Mouse (Mus musculus) urinary bladder, adult 18-20 months (tissue): ENCODE measurements around the gene Slco2a1.
A peak's percentile ranks its signal among the peaks of the same experiment; 100 is the strongest.

Experiments
- DNase-seq, 2 experiments: peaks; one replicate each; pipeline ENCODE4 v3.0.0; 2022; ENCODE audit warnings: low spot score in 2 of 2, mixed read lengths in 2 of 2

Gene Slco2a1

GRCm38 (mm10) chr9:103036971-103037391, 48.5 kb downstream of the Slco2a1 start:
- no peak for DNase-seq

DNA sequence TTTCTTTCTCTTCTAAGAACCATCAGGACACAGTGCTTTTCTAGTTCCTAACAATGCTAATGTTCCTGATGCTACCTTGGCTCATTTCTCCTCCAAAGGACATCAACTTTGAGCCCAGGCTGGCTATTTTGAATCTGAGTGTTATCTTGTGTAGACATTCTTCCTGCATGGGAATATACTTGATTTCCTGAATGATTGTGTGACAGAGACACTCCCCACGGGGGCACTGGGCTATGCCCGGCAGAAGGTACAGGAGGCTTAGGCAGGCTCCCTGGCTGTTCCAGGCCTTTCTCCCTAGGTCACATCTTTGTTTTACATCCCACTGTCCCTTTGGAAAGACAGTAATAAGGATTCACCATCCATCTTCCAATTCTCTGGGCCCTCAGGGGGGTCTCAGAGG, 49.8 kb downstream of the Slco2a1 start:
- DNase-seq = no peak

GRCm38 (mm10) chr9:103038705-103039104, 50.2 kb downstream of the Slco2a1 start:
- DNase-seq = no peak

GRCm38 (mm10) chr9:103040581-103040980, 52.1 kb downstream of the Slco2a1 start:
- no peak for DNase-seq

GRCm38 (mm10) chr9:103045406-103045805, 56.9 kb downstream of the Slco2a1 start:
- no peak for DNase-seq

- no peak for DNase-seq
Measured at GRCm38 (mm10) chr9:103049049-103049511, 60.6 kb downstream of the Slco2a1 start.

DNA sequence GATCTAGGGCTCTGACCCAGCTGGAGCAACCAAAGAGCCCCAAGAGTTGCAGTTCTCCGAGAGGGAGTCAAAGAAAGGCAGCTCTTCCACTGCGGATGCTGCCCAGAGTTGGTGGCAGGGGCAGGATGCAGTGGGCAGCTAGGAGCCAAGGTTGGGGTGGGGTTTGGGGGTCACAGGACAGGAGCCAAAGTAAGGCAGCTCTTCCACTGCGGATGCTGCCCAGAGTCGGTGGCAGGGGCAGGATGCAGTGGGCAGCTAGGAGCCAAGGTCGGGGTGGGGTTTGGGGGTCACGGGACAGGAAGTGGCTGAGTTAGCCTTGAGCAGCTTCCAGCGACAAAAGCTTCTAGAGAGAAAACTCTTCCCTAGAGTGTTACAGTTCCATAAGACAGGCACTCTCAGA, 65.3 kb downstream of the Slco2a1 start:
- DNase-seq = no peak

DNA sequence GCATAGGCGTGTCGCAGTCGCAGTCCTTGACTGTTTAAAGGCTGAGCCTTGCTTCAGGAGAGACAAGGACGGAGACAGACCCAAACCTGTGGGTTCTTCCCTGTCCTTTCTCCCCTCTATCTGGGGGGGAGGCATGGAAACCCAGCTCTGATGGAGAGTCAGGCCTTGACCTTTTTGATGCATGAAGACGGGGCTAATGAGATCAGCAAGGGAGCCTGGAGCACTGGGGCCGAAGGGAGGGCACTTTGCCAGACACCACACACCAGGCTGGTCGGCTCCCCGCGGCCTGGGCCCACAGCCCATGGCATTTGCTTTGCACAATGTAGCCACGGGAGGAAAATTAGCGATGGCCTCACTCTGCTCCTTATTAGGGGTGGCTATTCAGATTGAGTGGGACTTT, 66.5 kb downstream of the Slco2a1 start:
- no peak for DNase-seq

- no peak for DNase-seq
Measured at GRCm38 (mm10) chr9:103056164-103056563, 67.7 kb downstream of the Slco2a1 start.

DNA sequence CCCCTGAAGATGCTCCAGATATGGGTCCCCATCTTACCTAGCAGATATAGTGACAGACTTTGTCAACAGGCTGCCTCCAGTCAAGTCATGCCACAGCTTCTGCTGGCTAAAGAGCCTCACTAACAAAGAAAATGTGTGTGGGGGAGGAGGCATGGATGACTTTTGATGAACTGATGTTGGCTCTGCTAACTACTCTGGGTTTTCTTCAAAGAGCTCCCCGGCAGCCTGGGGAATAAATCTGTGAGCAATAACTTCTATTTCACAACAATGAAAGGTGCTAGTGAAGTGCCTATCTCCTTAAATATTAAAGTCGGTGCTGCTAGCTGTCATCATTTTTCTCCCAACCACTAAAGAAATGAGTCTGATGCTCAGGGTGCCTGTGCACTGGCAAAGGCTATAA, 72.0 kb downstream of the Slco2a1 start:
- DNase-seq = no peak

DNA sequence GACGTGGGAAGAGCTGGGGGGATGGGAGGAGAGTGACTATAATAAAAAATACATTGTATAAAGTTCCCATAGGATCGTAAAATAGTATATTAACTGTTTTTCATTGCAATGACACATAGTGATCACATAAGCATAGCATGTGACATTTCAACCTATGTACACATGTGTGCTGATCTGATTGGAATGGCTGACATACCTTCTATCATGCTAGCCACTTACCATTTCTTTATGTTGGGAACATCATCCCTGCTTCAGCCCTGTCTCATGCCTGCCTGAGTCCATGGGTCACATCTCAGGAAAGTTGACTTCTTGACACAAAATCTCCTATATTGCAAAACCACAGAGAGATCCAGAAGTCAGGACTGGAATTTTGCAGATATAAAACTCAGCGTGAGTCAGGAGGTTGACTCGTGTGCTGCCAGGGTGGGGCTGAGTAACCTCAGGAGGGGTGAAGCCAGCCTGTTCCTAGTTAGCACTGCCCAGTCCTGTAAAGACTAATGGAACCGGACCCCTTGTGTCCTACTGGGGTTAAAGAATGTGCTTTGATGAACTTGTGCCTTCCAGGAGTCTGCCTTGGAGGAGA, 73.0 kb downstream of the Slco2a1 start:
- no peak for DNase-seq

DNA sequence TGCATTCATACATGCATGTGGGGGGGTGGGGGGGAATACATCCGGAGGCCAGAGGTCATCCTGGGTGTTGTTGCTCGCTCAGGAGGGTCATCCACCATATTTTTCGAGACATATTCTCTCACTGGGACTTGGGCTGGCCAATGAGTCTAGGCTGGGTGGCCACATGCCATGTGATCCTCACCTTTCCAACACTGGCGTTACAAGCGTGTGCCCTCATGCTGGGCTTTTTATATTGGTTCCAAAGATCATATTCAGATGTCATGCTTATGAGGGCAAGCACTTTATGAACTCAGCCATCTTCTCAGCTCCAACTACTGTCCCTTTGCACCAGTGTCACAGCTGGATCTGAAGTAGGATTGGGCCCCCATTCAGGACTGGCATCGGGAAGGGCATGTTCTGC, 75.1 kb downstream of the Slco2a1 start:
- no peak for DNase-seq

- no peak for DNase-seq
Measured at GRCm38 (mm10) chr9:103066845-103067244, 78.3 kb downstream of the Slco2a1 start.

- no peak for DNase-seq
Measured at GRCm38 (mm10) chr9:103067651-103068050, 79.1 kb downstream of the Slco2a1 start.

DNA sequence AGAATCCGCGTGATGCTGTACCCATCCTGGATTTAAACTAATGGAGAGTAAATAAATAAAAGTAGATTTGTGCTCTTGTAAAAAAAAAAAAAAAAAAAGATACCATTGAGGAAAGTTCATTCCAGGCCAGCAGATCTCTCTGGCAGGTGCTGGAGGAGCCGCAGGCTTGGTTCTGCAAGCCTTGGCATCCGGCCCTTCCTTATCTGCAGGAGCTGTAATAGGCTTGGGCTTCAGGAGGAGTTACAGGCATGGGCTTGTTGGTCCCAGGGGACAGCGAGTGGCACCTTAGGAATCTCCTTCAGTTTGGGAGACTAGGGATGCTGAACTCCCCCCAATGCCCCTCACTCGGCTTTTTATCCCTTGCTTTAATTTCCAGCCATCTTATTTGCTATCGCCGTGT, 80.3 kb downstream of the Slco2a1 start:
- DNase-seq = no peak

DNA sequence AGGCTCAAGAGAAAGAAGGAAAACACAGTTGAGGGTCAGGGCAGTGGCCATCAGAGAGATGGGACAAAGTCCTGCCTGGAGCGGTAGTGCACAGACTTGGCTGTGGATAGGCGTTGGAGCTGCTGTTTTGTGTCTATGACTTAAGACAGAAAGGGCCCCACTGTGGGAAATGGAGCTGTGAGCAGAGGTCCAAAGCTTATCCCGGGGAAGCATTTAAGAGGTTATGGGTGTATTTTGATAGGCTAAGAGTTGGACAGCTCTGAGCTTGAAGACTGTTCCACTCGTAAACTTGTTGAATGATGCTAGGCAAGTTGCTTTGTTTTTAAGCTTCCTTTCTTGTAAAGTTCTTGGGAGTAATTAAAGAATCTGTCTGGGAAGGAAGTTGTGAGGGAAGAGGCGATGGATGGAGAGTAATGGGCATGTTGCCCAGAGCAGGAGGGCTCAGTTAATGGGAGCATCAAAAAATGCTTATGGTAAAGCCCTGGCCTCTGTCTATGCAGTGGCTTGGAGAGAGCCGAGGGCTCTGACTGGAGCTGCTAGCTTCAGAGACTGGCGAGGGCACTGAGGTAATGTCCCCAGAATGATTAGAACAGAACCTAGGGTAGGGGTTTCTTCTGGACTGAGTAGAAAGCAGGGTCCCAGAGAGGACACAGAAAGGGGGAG, 83.2 kb downstream of the Slco2a1 start:
- DNase-seq = no peak

GRCm38 (mm10) chr9:103072204-103072599, 83.7 kb downstream of the Slco2a1 start:
- no peak for DNase-seq

DNA sequence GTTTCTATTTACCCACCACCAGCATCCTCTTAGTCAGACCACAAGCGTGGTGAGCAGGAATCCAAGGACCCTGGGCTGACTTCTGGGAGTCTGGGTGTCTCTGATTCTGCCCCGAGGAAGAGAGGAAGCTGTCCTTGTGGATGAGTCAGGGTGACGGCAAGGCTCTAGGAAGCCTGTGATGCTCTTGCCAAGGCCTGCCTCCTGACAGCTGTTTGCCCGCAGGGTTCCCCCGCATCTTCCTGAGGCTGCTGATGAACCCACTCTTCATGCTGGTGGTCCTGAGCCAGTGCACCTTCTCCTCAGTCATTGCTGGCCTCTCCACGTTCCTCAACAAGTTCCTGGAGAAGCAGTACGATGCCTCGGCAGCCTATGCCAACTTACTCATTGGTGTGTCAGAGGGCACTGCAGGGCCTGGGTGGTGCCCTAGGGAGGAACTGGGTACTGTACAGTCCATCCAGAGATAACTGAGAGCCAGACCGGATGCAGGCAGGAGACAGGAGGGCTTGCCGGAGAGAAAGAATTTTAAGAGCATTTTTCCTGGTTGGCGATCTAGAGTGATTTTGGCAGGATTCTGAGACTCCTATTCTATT, 84.5 kb downstream of the Slco2a1 start:
- DNase-seq = peak in 1 of 2 experiments; percentile 32

- DNase-seq = no peak
Measured at GRCm38 (mm10) chr9:103076836-103077531, 88.5 kb downstream of the Slco2a1 start.

DNA sequence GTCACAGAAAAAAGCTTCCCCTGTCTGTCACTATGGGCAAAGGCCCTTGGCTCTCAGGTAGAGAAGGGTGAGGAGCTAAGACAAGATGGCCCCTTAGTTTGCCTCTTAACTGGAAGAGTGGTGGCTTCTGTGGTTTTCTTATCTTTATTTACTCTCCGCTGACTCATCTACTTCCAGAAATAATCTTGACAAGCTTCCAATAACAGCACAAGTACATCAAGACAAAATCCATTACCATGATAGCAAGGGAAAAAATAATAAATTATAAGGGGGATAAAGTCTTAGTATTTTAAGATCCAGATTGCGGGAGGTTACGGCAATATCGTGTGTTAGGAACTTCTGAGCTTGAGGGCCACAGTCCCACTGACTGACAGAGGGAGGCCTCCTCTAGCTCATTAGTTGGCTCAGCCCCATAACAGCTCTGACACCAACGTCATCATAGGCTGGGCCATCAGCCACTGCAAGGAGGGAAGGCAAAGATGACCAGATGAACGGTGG, 89.7 kb downstream of the Slco2a1 start:
- DNase-seq = no peak

- no peak for DNase-seq
Measured at GRCm38 (mm10) chr9:103080211-103080610, 91.7 kb downstream of the Slco2a1 start.

- DNase-seq = no peak
Measured at GRCm38 (mm10) chr9:103082246-103082975, 93.9 kb downstream of the Slco2a1 start.
